Mouse (Mus musculus) testis, adult 2 months (tissue): ENCODE measurements around the gene Gm10322. TPM values are rescaled to one million over a fixed set of nuclear protein-coding genes. Genes with fewer than 3 reads are reported as not detected.

ENCODE experiments used
- H3K27ac ChIP-seq: fragments of 200-500 bp; 2 replicates; pipeline ENCODE4 v1.5.1; 2012; ENCODE audit warnings: low read depth, low read length; ENCODE audit not compliant: control insufficient read depth, insufficient read depth
- H3K27me3 ChIP-seq: fragments of 200-500 bp; 2 replicates; pipeline ENCODE4 v1.6.1; 2012; ENCODE audit warnings: mild to moderate bottlenecking, low read length, moderate library complexity; ENCODE audit not compliant: control insufficient read depth, insufficient read depth
- H3K36me3 ChIP-seq: fragments of 200-500 bp; 2 replicates; pipeline ENCODE4 v1.6.1; 2012; ENCODE audit warnings: mild to moderate bottlenecking, low read length; ENCODE audit not compliant: control insufficient read depth, insufficient read depth
- H3K4me1 ChIP-seq: fragments of 200-500 bp; 2 replicates; pipeline ENCODE4 v1.6.1; 2012; ENCODE audit warnings: low read length; ENCODE audit not compliant: control insufficient read depth, insufficient read depth
- H3K4me3 ChIP-seq: fragments of 200-500 bp; 2 replicates; pipeline ENCODE4 v1.5.1; 2012; ENCODE audit warnings: low read depth, mild to moderate bottlenecking, low read length, moderate library complexity, mixed read lengths; ENCODE audit not compliant: control insufficient read depth
- CTCF ChIP-seq: fragments of 200-500 bp; IDR thresholded peaks from 2 replicates; pipeline ENCODE4 v1.5.1; 2012; ENCODE audit warnings: low read depth, mild to moderate bottlenecking, inconsistent platforms, low read length, moderate library complexity; ENCODE audit not compliant: control insufficient read depth, insufficient read depth, insufficient replicate concordance
- POLR2A ChIP-seq: fragments of 200-500 bp; IDR thresholded peaks from 2 replicates; pipeline ENCODE4 v1.6.1; 2012; ENCODE audit warnings: low read depth, mild to moderate bottlenecking, inconsistent platforms, low read length, moderate library complexity; ENCODE audit not compliant: control insufficient read depth
- polyA plus RNA-seq: library from polyadenylated mRNA; depleted of rRNA; stranded (reverse); fragments of >200 nt; gene quantifications from 2 replicates; pipeline ENCODE4 v1.2.3, GENCODE M21; 2012; rRNA removed

Gene Gm10322
- not detected in 2 replicates for polyA plus RNA-seq

GRCm38 (mm10) chr10:59615981-59616520, at the start of gene Gm10322:
Gene Gm10322 (plus strand): TSS chr10:59616063.
- TF ChIP-seq POLR2A, result no peak
- no peak for TF ChIP-seq CTCF
- H3K4me3 ChIP-seq, result peak within 1 kb of the TSS; percentile 73
- H3K27ac ChIP-seq, result 0 out of 2 replicates have a peak within 1 kb of the TSS, but pooled peaks have one; percentile 12

DNA sequence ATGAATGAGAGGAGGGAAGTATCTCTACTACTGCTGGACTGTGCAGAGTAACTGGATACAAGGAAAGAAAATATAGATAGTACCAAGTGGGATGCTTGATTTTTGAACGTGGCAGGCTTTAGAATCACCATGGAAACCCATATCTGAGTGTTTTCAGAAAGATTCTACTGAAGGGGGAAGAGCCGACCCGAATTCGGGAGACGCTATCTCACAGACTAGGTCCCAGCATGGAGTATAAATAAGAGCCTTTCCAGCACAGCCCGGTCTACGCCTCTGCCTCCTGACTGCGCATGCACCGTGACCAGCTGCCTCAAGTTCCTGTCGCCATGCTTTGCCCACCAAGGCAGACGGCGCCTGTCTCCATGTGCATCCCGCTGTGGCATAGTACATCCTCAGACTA, 48.9 kb upstream of the Gm10322 start:
- H3K4me1 ChIP-seq, result peaks cover 2% of the 10 kb centered on the region; the same call in 1 of the 2 replicates
- H3K27me3 ChIP-seq, result no peaks in the 10 kb centered on the region
- TF ChIP-seq POLR2A (no peak), CTCF (no peak)
- H3K36me3 ChIP-seq, result no peaks in the 10 kb centered on the region
- no peak overlapping the region for H3K27ac ChIP-seq
- no peak overlapping the region for H3K4me3 ChIP-seq

More at GRCm38 (mm10) chr10:59615981-59616520, at the start of gene Gm10322:
- Histone ChIP-seq H3K36me3 (no peaks in the 10 kb centered on the region), H3K27me3 (no peaks in the 10 kb centered on the region), H3K4me1 (peaks cover 7% of the 10 kb centered on the region)

DNA sequence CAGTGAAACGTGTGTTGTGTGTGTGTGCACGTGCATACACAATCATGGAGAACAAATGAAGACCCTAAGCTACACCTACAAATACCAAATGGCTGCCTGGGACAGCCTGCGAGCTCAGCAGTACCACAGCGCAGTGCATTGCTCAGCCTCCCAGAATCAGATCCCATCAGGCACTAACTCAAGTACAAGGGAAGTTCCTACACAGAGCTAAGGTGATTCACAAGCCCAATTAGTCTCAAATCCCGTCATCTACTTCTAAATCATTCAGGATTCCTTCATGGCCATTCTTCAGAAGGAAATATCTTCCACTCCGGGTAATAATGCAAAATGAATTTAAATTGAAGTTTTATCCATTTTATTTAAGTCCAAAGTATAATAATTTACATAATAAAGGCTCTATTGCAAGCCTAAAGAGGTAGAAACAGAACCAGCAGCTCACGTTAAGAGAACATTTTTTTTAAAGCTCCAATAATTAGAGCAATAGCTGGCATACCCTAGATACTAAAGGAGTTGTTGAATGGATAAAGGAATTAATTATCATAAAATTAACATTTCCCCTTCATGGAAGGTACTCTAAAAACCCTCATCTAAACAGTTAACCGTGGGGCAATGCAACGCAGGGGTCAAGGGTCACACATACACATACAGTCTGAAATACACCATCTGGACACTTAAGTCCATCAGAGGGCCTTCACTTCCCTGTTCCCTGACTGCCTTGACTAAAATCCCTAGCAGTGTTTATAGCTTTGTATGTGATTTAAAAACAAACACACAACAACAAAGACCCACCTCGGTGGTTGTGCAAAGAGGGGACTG, 47.0 kb upstream of the Gm10322 start:
- no peaks in the 10 kb centered on the region for H3K36me3 ChIP-seq
- no peak overlapping the region for H3K4me3 ChIP-seq
- H3K27me3 ChIP-seq, result no peaks in the 10 kb centered on the region
- H3K4me1 ChIP-seq, result peaks cover 2% of the 10 kb centered on the region; the same call in 1 of the 2 replicates
- TF ChIP-seq POLR2A, result no peak
- H3K27ac ChIP-seq, result no peak overlapping the region

DNA sequence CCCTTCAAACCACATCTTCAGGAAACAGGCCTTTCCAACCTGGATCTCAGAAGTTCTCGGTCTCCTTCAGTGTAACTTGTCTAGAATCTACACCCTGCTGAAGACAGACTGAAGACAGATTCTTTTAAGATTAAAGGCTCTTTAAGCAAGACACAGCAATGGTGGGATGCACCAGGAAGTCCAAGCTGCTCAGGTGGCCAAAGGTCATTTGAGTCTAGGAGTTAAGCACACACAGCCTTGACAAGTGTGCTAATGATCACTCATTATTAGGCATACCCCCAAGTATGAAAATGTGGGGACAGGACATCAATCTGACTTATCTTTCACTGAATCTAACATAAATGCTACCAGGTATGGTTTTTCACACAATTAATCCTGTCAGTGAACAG, 46.4 kb upstream of the Gm10322 start:
- Histone ChIP-seq H3K27me3 (no peaks in the 10 kb centered on the region), H3K27ac (no peak overlapping the region), H3K4me3 (no peak overlapping the region), H3K4me1 (peaks cover 2% of the 10 kb centered on the region; the same call in 1 of the 2 replicates), H3K36me3 (no peaks in the 10 kb centered on the region)
- TF ChIP-seq POLR2A (no peak), CTCF (no peak)

DNA sequence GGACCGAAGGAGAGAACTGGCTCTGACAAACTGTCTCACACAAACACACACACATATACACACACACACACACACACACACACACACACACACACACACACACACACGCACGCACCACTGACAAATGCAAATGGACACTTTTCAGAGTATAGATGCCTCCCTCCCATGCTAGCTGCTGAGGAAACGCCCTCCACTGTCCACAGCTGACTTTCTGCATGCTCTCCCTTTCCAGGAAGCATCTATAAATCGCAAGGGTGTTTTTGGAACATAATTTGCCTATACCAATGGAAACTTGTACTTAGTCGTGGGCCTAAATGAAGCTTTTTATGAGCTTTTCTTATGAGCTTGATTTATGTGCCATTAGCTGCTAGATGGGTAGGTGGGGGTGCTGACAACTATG, 45.5 kb upstream of the Gm10322 start:
- Histone ChIP-seq H3K27ac (no peak overlapping the region), H3K4me1 (peaks cover 2% of the 10 kb centered on the region; the same call in 1 of the 2 replicates), H3K4me3 (no peak overlapping the region), H3K27me3 (no peaks in the 10 kb centered on the region), H3K36me3 (no peaks in the 10 kb centered on the region)
- TF ChIP-seq CTCF, result no peak
- TF ChIP-seq POLR2A, result no peak

DNA sequence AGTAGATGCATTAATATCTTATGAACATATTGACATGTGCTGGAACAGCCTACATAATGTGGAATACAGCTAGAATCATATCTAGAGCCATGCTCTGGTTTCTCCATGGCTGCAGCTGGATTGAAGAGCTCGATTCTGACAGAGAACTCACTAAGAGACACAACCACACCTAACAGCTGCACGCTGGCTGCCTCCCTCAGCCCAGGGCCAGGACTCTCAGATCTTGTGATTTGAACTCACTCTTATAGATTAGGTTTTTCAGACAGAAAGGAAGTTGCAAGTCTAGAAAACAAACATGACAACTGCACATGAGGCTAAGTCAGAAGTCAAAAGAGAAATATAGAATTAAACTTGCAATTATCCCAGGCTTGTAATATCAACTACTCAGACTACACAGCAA, 45.1 kb upstream of the Gm10322 start:
- Histone ChIP-seq H3K4me1 (peaks cover 2% of the 10 kb centered on the region; the same call in 1 of the 2 replicates), H3K27me3 (no peaks in the 10 kb centered on the region), H3K4me3 (no peak overlapping the region), H3K27ac (no peak overlapping the region), H3K36me3 (no peaks in the 10 kb centered on the region)
- TF ChIP-seq CTCF (no peak), POLR2A (no peak)

- Histone ChIP-seq H3K4me3 (no peak overlapping the region), H3K4me1 (peaks cover 2% of the 10 kb centered on the region; the same call in 1 of the 2 replicates), H3K27ac (no peak overlapping the region), H3K36me3 (no peaks in the 10 kb centered on the region), H3K27me3 (no peaks in the 10 kb centered on the region)
- TF ChIP-seq POLR2A, result no peak
- TF ChIP-seq CTCF, result no peak
Measured at GRCm38 (mm10) chr10:59571273-59571672, 44.6 kb upstream of the Gm10322 start.
